Mouse (Mus musculus) spleen, adult 2 months (tissue): ENCODE results near the gene Sult6b1.

Source experiments
- CTCF ChIP-seq: fragments of 200-500 bp; IDR thresholded peaks from 2 replicates; pipeline ENCODE4 v1.5.1; 2011; ENCODE audit warnings: mild to moderate bottlenecking, inconsistent platforms; ENCODE audit not compliant: insufficient read depth, insufficient read length, insufficient replicate concordance; ENCODE audit errors: extremely low read depth
- POLR2A ChIP-seq: fragments of 200-500 bp; IDR thresholded peaks from 2 replicates; pipeline ENCODE4 v1.6.1; 2011; ENCODE audit warnings: low read depth, low read length, inconsistent platforms

DNA sequence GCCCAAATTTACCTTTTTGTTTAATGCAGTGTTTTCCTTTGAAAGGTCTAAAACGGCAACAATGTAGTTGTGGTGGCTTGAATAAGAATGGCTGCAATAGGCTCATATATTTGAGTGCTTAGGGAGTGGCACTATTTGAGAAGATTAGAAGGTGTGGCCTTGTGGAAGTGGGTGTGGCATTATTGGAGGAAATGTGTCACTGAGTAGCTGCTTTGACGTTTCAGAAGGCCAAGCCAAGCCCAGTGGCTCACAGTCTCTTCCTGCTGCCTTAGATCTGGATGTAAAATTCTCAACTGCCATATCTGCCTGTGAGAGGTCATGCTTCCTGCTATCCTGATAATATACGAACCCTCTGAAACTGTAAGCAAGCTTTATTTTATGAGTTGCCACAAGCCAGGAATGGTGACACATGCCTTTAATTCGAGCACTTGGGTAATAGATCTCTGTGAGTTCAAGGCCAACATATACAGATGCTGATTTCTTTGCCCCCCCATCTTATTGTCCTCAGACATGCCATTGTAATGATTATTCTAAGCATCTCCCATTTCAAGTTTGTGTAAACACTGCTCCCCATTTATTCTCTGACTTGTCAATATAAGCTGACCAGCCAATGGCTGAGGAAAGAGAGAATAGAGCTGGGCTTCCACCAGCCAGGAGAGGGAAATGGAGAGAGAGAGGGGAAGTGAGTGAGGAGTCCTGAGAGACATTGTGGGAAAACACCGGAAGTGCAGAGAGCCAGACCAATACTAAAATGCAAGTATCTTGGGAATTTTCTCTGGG is 21.3 kb downstream of the Sult6b1 start:
- TF ChIP-seq POLR2A (no peak), CTCF (no peak)
